Mouse (Mus musculus) kidney, postnatal 14 days (tissue): Measurements from ENCODE around the gene Btbd35f12.
"Not testable (repeated sequence)": the region's sequence is repeated elsewhere in the genome, so short reads cannot be mapped to it uniquely, and the experiment has no call there.

Experiments
- DNase-seq: peaks from one replicate; pipeline ENCODE4 v3.0.0; 2022; ENCODE audit warnings: mixed read lengths

Gene Btbd35f12

DNA sequence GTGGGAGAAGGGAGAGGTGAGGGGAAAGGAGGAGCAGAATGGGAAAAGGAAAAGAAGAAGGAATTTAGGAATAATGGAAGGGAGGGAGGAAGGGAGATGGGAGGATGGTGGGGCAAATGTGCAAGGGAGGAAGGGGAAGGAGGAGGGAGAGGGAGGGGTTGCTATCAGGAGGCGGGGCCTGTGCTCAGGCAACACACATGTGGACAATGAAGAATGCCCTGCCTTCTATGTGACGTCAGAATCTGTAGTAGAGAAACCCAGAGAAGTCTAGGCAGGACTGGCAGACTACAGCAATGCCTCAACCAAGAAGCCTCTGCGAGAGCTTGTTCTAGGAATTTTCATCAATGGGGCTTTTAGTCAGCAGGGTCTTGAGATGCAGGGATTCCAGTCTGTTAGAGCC, at the start of gene Btbd35f12:
Btbd35f12 (plus strand) TSS at position 301 of the 400 bp plus-strand sequence.
- not testable (repeated sequence) for DNase-seq

DNA sequence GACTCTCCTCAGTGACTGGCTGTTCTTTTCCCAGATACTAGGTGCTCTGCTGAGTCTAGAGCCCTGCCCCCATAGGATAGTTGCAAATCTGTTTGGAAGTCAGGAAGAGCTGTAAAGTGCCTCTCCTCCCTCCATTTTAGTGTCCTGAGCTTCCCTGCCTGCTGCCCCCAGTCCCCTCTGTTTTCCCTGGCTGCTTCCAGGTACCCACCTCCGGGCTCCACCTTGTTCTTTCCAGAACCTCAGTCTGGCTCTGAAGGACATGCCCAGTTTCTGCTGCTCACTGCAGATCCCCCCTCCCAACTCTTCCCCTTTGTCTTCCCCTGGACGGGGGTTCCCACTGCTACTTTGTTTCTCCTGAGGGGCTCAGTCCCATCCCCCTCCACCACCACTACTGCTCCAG, 40.1 kb downstream of the Btbd35f12 start:
- DNase-seq: not testable (repeated sequence)
